ENCODE assay signal across 19 mouse cellular contexts in the genomic region with DNA sequence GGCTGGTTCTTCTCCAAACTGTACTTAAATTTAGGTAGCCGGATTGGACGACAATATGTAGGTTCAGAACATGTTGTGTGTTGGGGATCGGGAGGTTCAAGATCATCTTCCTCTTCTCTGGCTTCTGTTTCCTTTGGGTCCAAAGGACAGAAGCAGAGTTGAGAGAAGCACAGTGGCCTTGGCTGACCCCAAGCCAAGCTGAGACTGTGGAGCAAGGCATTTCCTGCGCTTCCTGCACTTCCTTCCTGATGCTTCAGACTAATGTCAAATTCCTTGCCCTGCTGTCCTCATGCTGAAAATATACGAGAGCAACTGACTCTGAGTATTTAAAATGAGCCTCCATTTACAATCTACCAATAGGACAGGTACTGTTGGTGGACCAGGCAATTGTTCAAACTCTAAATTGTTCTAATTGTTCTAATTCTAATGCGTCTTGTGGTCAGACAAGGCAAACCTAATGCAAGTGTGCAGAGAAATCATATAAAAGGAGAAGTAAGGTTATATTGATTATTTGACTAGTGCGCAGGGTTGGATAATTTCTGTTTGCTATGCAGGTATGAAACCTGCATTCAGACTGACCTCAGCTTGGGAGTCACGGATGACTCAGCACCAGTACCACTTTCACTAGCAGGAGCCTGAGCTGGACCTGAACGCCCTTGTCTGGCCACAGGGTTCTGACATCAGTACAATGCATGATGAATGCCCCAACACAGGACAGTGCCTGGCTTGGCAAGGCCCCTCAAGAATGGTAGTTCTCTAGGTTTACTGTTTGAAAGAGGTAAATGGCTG. TPM values are rescaled to one million over a fixed set of nuclear protein-coding genes. Genes with fewer than 3 reads are reported as not detected.
DNase-seq lines count a peak whose midpoint lies in the region; ATAC-seq lines count a peak whose summit lies in the region.
"Had no signal": no experiment of that assay in that cellular context is flagged by ENCODE, and none has a peak within 500 bp of the region (broad histone marks: within the 10 kb centered on the region; RNA-seq: fewer than 3 reads in every experiment).

No protein-coding gene starts in this region.

- H3K4me1 ChIP-seq in brown adipose tissue, adult 24 weeks (ENCODE audit: control insufficient read depth, insufficient read depth, insufficient read length, low read length), result peaks cover 32% of the 10 kb centered on the region
- H3K4me1 ChIP-seq: embryonic facial prominence, embryonic 13.5 days; hindbrain, embryonic 12.5 days; limb, embryonic 10.5 days; midbrain, embryonic 10.5 days had no signal

- peak; percentile 32 to 51 for DNase-seq in heart, adult 9 months (ENCODE audit: low spot score in 2 of 2)
- DNase-seq in heart, postnatal 10 days, result no peak
- peak; percentile 47 for DNase-seq in lung, postnatal 25 days (ENCODE audit: low spot score)
- no peak for DNase-seq in right cerebral cortex, postnatal 14 days
- DNase-seq in right cerebral cortex, adult 18-20 months, result no peak
- DNase-seq: cerebellum, postnatal 25 days; layer of hippocampus, postnatal 36 days; right cerebral cortex, postnatal 25 days; thymus, adult 2 months had no signal

- intact Hi-C loops in heart, postnatal 10 days (cut with DNase I), result no loop called here

- peak overlapping the region; percentile 37 for H3K27ac ChIP-seq in brown adipose tissue, adult 24 weeks (replicated peaks; ENCODE audit: low read depth, low read length)
- H3K27ac ChIP-seq: embryonic facial prominence, embryonic 13.5 days; heart, embryonic 13.5 days; hindbrain, embryonic 12.5 days; limb, embryonic 10.5 days; midbrain, embryonic 10.5 days had no signal

- ATAC-seq in hematopoietic stem cell, adult 5-6 weeks (replicated peaks in 1 of 2; ENCODE audit: insufficient read depth in 1 of 2, low FRiP score in 2 of 2, low TSS enrichment in 1 of 2, low read depth in 1 of 2, poor library complexity in 2 of 2, severe bottlenecking in 2 of 2), result peak; percentile 32 to 57; a peak in 3 of 4 replicates
- ATAC-seq: intestine, embryonic 16.5 days; Patski had no signal

- no peak overlapping the region for H3K4me3 ChIP-seq in brown adipose tissue, adult 24 weeks (ENCODE audit: insufficient read depth, low read depth, low read length)
- H3K4me3 ChIP-seq: embryonic facial prominence, embryonic 13.5 days; heart, embryonic 13.5 days; hindbrain, embryonic 12.5 days; limb, embryonic 10.5 days; midbrain, embryonic 10.5 days; myocyte had no signal

RNA-seq across cellular contexts. Expression of a gene that starts 12.4 kb away (rescaled TPM):
- total RNA-seq in heart, postnatal 10 days (2021), result 10 to 100 TPM; 26.7 to 28.3 TPM
- polyA plus RNA-seq in brown adipose tissue, adult 24 weeks (2012; ENCODE audit: insufficient read depth, insufficient read length, missing spikeins), result 3.8 and 6.6 TPM in 2 replicates
- 5.7 and 7.1 TPM in 2 replicates for total RNA-seq in hematopoietic stem cell, adult 5-6 weeks (2017)

RNA-seq across cellular contexts. Expression of a gene that starts 24.2 kb away (rescaled TPM):
- total RNA-seq in heart, postnatal 10 days (2021), result 10 to 100 TPM; 17.2 to 21.0 TPM
- polyA plus RNA-seq in brown adipose tissue, adult 24 weeks (2012; ENCODE audit: insufficient read depth, insufficient read length, missing spikeins), result 5.0 and 6.2 TPM in 2 replicates
- 3.0 TPM in 1 of 2 replicates, not detected in the other for total RNA-seq in hematopoietic stem cell, adult 5-6 weeks (2017)

RNA-seq across cellular contexts. Expression of a gene that starts 24.2 kb away (rescaled TPM):
- total RNA-seq in heart, postnatal 10 days (2021), result 10 to 100 TPM; 73.9 to 83.5 TPM
- polyA plus RNA-seq in brown adipose tissue, adult 24 weeks (2012; ENCODE audit: insufficient read depth, insufficient read length, missing spikeins), result 19.8 and 21.6 TPM in 2 replicates
- total RNA-seq in hematopoietic stem cell, adult 5-6 weeks (2017), result 0.81 and 0.84 TPM in 2 replicates

Comparison
In these comparisons a context has a peak if more than half of its experiments do, and no peak if none do; other contexts are left out.
1. DNase-seq: peak in heart, adult 9 months (2 of 2) and lung, postnatal 25 days (single experiment); none in heart, postnatal 10 days (0 of 2), right cerebral cortex, postnatal 14 days (single experiment) and right cerebral cortex, adult 18-20 months (single experiment).
2. RNA of a gene that starts 24.2 kb away (total RNA-seq): 73.9 to 83.5 TPM in heart, postnatal 10 days; 0.81 to 0.84 TPM in hematopoietic stem cell, adult 5-6 weeks; every median in the first group is over 10 times any median in the second.